Mouse (Mus musculus): ENCODE results near the gene Dppa2. TPM values are rescaled to one million over a fixed set of nuclear protein-coding genes. Genes with fewer than 3 reads are reported as not detected.

Dppa2 gene
- total RNA-seq, 1 experiment from 2014 or later, result not detected

- no peak for DNase-seq
These were observed 40.5 kb downstream of the Dppa2 start for GRCm38 (mm10) chr16:48344193-48344592.

- DNase-seq, result no peak
These were observed 43.5 kb downstream of the Dppa2 start for GRCm38 (mm10) chr16:48347246-48347645.

GRCm38 (mm10) chr16:48355716-48356115 is 52.0 kb downstream of the Dppa2 start:
- no peak for DNase-seq

GRCm38 (mm10) chr16:48356417-48356816 is 52.7 kb downstream of the Dppa2 start:
- peak; percentile 5 for DNase-seq

- DNase-seq, result no peak
These were observed 57.2 kb downstream of the Dppa2 start for GRCm38 (mm10) chr16:48360887-48361286.

GRCm38 (mm10) chr16:48366801-48367200 is 63.1 kb downstream of the Dppa2 start:
- DNase-seq, result no peak

- DNase-seq, result peak; percentile 36
These were observed 64.4 kb downstream of the Dppa2 start for GRCm38 (mm10) chr16:48368096-48368495.

Other genes with a start within 250 kb of the Dppa2 start
- gene Dppa4, start 20.2 kb upstream of the Dppa2 start, total RNA-seq (2021), result not detected in 2 replicates
- not detected in 2 replicates for gene Gm5485, start 108.5 kb downstream of the Dppa2 start, total RNA-seq (2021)
- not detected in 2 replicates for gene Morc1, start 127.3 kb downstream of the Dppa2 start, total RNA-seq (2021)